Mouse (Mus musculus): ENCODE measurements at regions not wholly inside any gene's neighbourhood (a gene's known extent, or its start where the extent isn't known, plus 50 kb on each side); places are given as distances from the start of the nearest gene placed in this dataset.

GRCm38 (mm10) chr1:137941776-137942522, 233.6 kb downstream of the Ptprc start:
- H3K9ac ChIP-seq (ENCODE audit: low read depth, low read length): no peak overlapping the region
- H3K4me2 ChIP-seq (replicated peaks; ENCODE audit: low read depth, low read length): no peak overlapping the region
- 88% methylated on average over 11 of the region's 11 CpGs for WGBS
- no peaks in the 10 kb centered on the region for H3K27me3 ChIP-seq (ENCODE audit: control insufficient read depth, insufficient read depth, low read length)
- no peaks in the 10 kb centered on the region for H3K4me1 ChIP-seq (replicated peaks; ENCODE audit: control insufficient read depth, insufficient read depth, low read length)
- H3K4me3 ChIP-seq (ENCODE audit: low read depth, low read length): no peak overlapping the region
- H3K27ac ChIP-seq (ENCODE audit: low read depth, low read length): no peak overlapping the region
- DNase-seq (ENCODE audit: low spot score) (no peak), ATAC-seq (ENCODE audit: low FRiP score) (no peak)
- no peaks in the 10 kb centered on the region for H3K36me3 ChIP-seq (ENCODE audit: control insufficient read depth, insufficient read depth, low read length)
- no peaks in the 10 kb centered on the region for H3K9me3 ChIP-seq (ENCODE audit: control insufficient read depth, low read length)

GRCm38 (mm10) chr1:137935746-137936145, 239.8 kb downstream of the Ptprc start:
- ATAC-seq (ENCODE audit: low FRiP score) (no peak), DNase-seq (ENCODE audit: low spot score) (no peak)
- Histone ChIP-seq H3K4me3 (ENCODE audit: low read depth, low read length) (no peak overlapping the region), H3K9ac (ENCODE audit: low read depth, low read length) (no peak overlapping the region), H3K27me3 (ENCODE audit: control insufficient read depth, insufficient read depth, low read length) (no peaks in the 10 kb centered on the region), H3K9me3 (ENCODE audit: control insufficient read depth, low read length) (no peaks in the 10 kb centered on the region), H3K27ac (ENCODE audit: low read depth, low read length) (no peak overlapping the region), H3K36me3 (ENCODE audit: control insufficient read depth, insufficient read depth, low read length) (peaks cover 3% of the 10 kb centered on the region; the same call in 1 of the 2 replicates), H3K4me1 (replicated peaks; ENCODE audit: control insufficient read depth, insufficient read depth, low read length) (no peaks in the 10 kb centered on the region), H3K4me2 (replicated peaks; ENCODE audit: low read depth, low read length) (no peak overlapping the region)
- WGBS: 86% methylated on average over 4 of the region's 4 CpGs

GRCm38 (mm10) chr1:137929764-137930163, 245.7 kb downstream of the Ptprc start:
- 86% methylated on average over 3 of the region's 3 CpGs for WGBS
- H3K27ac ChIP-seq (ENCODE audit: low read depth, low read length): no peak overlapping the region
- ATAC-seq (ENCODE audit: low FRiP score): no peak

GRCm38 (mm10) chr1:137928522-137928921, 247.0 kb downstream of the Ptprc start:
- 10% methylated on average over 6 of the region's 6 CpGs for WGBS
- DNase-seq (ENCODE audit: low spot score): peak; percentile 81
- Histone ChIP-seq H3K27ac (ENCODE audit: low read depth, low read length) (peak overlapping the region; percentile 96), H3K9ac (ENCODE audit: low read depth, low read length) (peak overlapping the region; percentile 59), H3K4me2 (replicated peaks; ENCODE audit: low read depth, low read length) (no peak overlapping the region; the same call in 1 of the 2 replicates), H3K4me1 (replicated peaks; ENCODE audit: control insufficient read depth, insufficient read depth, low read length) (peaks cover 3% of the 10 kb centered on the region; the same call in 1 of the 2 replicates), H3K4me3 (ENCODE audit: low read depth, low read length) (no peak overlapping the region), H3K27me3 (ENCODE audit: control insufficient read depth, insufficient read depth, low read length) (no peaks in the 10 kb centered on the region), H3K36me3 (ENCODE audit: control insufficient read depth, insufficient read depth, low read length) (no peaks in the 10 kb centered on the region), H3K9me3 (ENCODE audit: control insufficient read depth, low read length) (no peaks in the 10 kb centered on the region)
- peak; percentile 77 for ATAC-seq (ENCODE audit: low FRiP score)

More at GRCm38 (mm10) chr1:137929764-137930163, 245.7 kb downstream of the Ptprc start:
- DNase-seq (ENCODE audit: low spot score): no peak
- H3K4me3 ChIP-seq (ENCODE audit: low read depth, low read length): no peak overlapping the region
- H3K9ac ChIP-seq (ENCODE audit: low read depth, low read length): no peak overlapping the region
- no peaks in the 10 kb centered on the region for H3K27me3 ChIP-seq (ENCODE audit: control insufficient read depth, insufficient read depth, low read length)
- H3K4me1 ChIP-seq (replicated peaks; ENCODE audit: control insufficient read depth, insufficient read depth, low read length): peaks cover 3% of the 10 kb centered on the region; the same call in 1 of the 2 replicates
- H3K36me3 ChIP-seq (ENCODE audit: control insufficient read depth, insufficient read depth, low read length): peaks cover 3% of the 10 kb centered on the region; the same call in 1 of the 2 replicates
- H3K9me3 ChIP-seq (ENCODE audit: control insufficient read depth, low read length): no peaks in the 10 kb centered on the region
- H3K4me2 ChIP-seq (replicated peaks; ENCODE audit: low read depth, low read length): no peak overlapping the region

GRCm38 (mm10) chr1:137927953-137928352, 247.6 kb downstream of the Ptprc start:
- Histone ChIP-seq H3K4me2 (replicated peaks; ENCODE audit: low read depth, low read length) (peak overlapping the region; percentile 22; the same call in 1 of the 2 replicates), H3K9ac (ENCODE audit: low read depth, low read length) (peak overlapping the region; percentile 59), H3K4me1 (replicated peaks; ENCODE audit: control insufficient read depth, insufficient read depth, low read length) (peaks cover 3% of the 10 kb centered on the region; the same call in 1 of the 2 replicates), H3K9me3 (ENCODE audit: control insufficient read depth, low read length) (no peaks in the 10 kb centered on the region), H3K36me3 (ENCODE audit: control insufficient read depth, insufficient read depth, low read length) (no peaks in the 10 kb centered on the region), H3K27ac (ENCODE audit: low read depth, low read length) (peak overlapping the region; percentile 96), H3K4me3 (ENCODE audit: low read depth, low read length) (no peak overlapping the region; the same call in 1 of the 2 replicates), H3K27me3 (ENCODE audit: control insufficient read depth, insufficient read depth, low read length) (no peaks in the 10 kb centered on the region)
- ATAC-seq (ENCODE audit: low FRiP score) (peak; percentile 95), DNase-seq (ENCODE audit: low spot score) (peak; percentile 87)
- 15% methylated on average over 11 of the region's 11 CpGs for WGBS

- ATAC-seq (ENCODE audit: low FRiP score) (no peak), DNase-seq (ENCODE audit: low spot score) (no peak)
- Histone ChIP-seq H3K4me2 (replicated peaks; ENCODE audit: low read depth, low read length) (no peak overlapping the region), H3K36me3 (ENCODE audit: control insufficient read depth, insufficient read depth, low read length) (no peaks in the 10 kb centered on the region), H3K4me1 (replicated peaks; ENCODE audit: control insufficient read depth, insufficient read depth, low read length) (peaks cover 3% of the 10 kb centered on the region; the same call in 1 of the 2 replicates), H3K4me3 (ENCODE audit: low read depth, low read length) (no peak overlapping the region), H3K9me3 (ENCODE audit: control insufficient read depth, low read length) (no peaks in the 10 kb centered on the region), H3K9ac (ENCODE audit: low read depth, low read length) (no peak overlapping the region), H3K27ac (ENCODE audit: low read depth, low read length) (peak overlapping the region; percentile 96), H3K27me3 (ENCODE audit: control insufficient read depth, insufficient read depth, low read length) (no peaks in the 10 kb centered on the region)
- WGBS: 68% methylated on average over 4 of the region's 4 CpGs
Measured at GRCm38 (mm10) chr1:137926326-137926725, 249.2 kb downstream of the Ptprc start.

- Histone ChIP-seq H3K36me3 (ENCODE audit: control insufficient read depth, insufficient read depth, low read length) (no peaks in the 10 kb centered on the region), H3K4me2 (replicated peaks; ENCODE audit: low read depth, low read length) (no peak overlapping the region), H3K27me3 (ENCODE audit: control insufficient read depth, insufficient read depth, low read length) (no peaks in the 10 kb centered on the region), H3K27ac (ENCODE audit: low read depth, low read length) (no peak overlapping the region), H3K9me3 (ENCODE audit: control insufficient read depth, low read length) (no peaks in the 10 kb centered on the region), H3K4me3 (ENCODE audit: low read depth, low read length) (no peak overlapping the region), H3K4me1 (replicated peaks; ENCODE audit: control insufficient read depth, insufficient read depth, low read length) (peaks cover 3% of the 10 kb centered on the region; the same call in 1 of the 2 replicates), H3K9ac (ENCODE audit: low read depth, low read length) (no peak overlapping the region)
- no peak for DNase-seq (ENCODE audit: low spot score)
- WGBS: 89% methylated on average over 6 of the region's 6 CpGs
- no peak for ATAC-seq (ENCODE audit: low FRiP score)
Measured at GRCm38 (mm10) chr1:137924156-137924555, 251.4 kb downstream of the Ptprc start.

GRCm38 (mm10) chr1:137923705-137924104, 251.8 kb downstream of the Ptprc start:
- H3K36me3 ChIP-seq (ENCODE audit: control insufficient read depth, insufficient read depth, low read length): no peaks in the 10 kb centered on the region
- DNase-seq (ENCODE audit: low spot score) (no peak), ATAC-seq (ENCODE audit: low FRiP score) (no peak)
- H3K4me2 ChIP-seq (replicated peaks; ENCODE audit: low read depth, low read length): no peak overlapping the region
- no peak overlapping the region for H3K27ac ChIP-seq (ENCODE audit: low read depth, low read length)
- WGBS: 87% methylated on average over 2 of the region's 2 CpGs
- peaks cover 3% of the 10 kb centered on the region; the same call in 1 of the 2 replicates for H3K4me1 ChIP-seq (replicated peaks; ENCODE audit: control insufficient read depth, insufficient read depth, low read length)
- no peaks in the 10 kb centered on the region for H3K27me3 ChIP-seq (ENCODE audit: control insufficient read depth, insufficient read depth, low read length)
- H3K4me3 ChIP-seq (ENCODE audit: low read depth, low read length): no peak overlapping the region
- no peak overlapping the region for H3K9ac ChIP-seq (ENCODE audit: low read depth, low read length)
- H3K9me3 ChIP-seq (ENCODE audit: control insufficient read depth, low read length): no peaks in the 10 kb centered on the region

- Histone ChIP-seq H3K4me3 (ENCODE audit: low read depth, low read length) (no peak overlapping the region), H3K9me3 (ENCODE audit: control insufficient read depth, low read length) (no peaks in the 10 kb centered on the region), H3K4me1 (replicated peaks; ENCODE audit: control insufficient read depth, insufficient read depth, low read length) (peaks cover 3% of the 10 kb centered on the region; the same call in 1 of the 2 replicates), H3K36me3 (ENCODE audit: control insufficient read depth, insufficient read depth, low read length) (no peaks in the 10 kb centered on the region), H3K27ac (ENCODE audit: low read depth, low read length) (no peak overlapping the region), H3K27me3 (ENCODE audit: control insufficient read depth, insufficient read depth, low read length) (no peaks in the 10 kb centered on the region), H3K9ac (ENCODE audit: low read depth, low read length) (no peak overlapping the region), H3K4me2 (replicated peaks; ENCODE audit: low read depth, low read length) (no peak overlapping the region)
- DNase-seq (ENCODE audit: low spot score) (no peak), ATAC-seq (ENCODE audit: low FRiP score) (no peak)
- 88% methylated on average over 7 of the region's 7 CpGs for WGBS
Measured at GRCm38 (mm10) chr1:137922769-137923168, 252.7 kb downstream of the Ptprc start.

All from hindbrain, embryonic 11.5 days (tissue).